ENCODE assay signal across 23 mouse cellular contexts in genomic region chr5:146631602-146632001, GRCm38 (mm10). TPM values are rescaled to one million over a fixed set of nuclear protein-coding genes. Genes with fewer than 3 reads are reported as not detected.
"Had no signal": no experiment of that assay in that cellular context is flagged by ENCODE, and none has a peak within 500 bp of the region (broad histone marks: within the 10 kb centered on the region; RNA-seq: fewer than 3 reads in every experiment).

No protein-coding gene starts in this region.

- H3K9me3 ChIP-seq: midbrain, embryonic 10.5 days; midbrain, embryonic 13.5 days; neural tube, embryonic 13.5 days; neural tube, embryonic 15.5 days had no signal

- H3K9ac ChIP-seq: lung, embryonic 14.5 days; midbrain, embryonic 13.5 days; neural tube, embryonic 13.5 days; neural tube, embryonic 15.5 days had no signal

- DNase-seq: lung, adult 18-20 months; lung, embryonic 14.5 days; lung, postnatal 10 days; lung, postnatal 4 days; right cerebral cortex, adult 18-20 months; right cerebral cortex, postnatal 25 days; right cerebral cortex, postnatal 4 days; spleen, adult 18-20 months; thymus, adult 18-20 months; thymus, postnatal 25 days; thymus, postnatal 4 days had no signal

- H3K4me2 ChIP-seq: lung, embryonic 14.5 days; midbrain, embryonic 13.5 days; neural tube, embryonic 13.5 days; neural tube, embryonic 15.5 days had no signal

- H3K36me3 ChIP-seq: midbrain, embryonic 10.5 days; midbrain, embryonic 13.5 days; neural tube, embryonic 13.5 days; neural tube, embryonic 15.5 days had no signal

- H3K27ac ChIP-seq: midbrain, embryonic 10.5 days; midbrain, embryonic 13.5 days; neural tube, embryonic 13.5 days; neural tube, embryonic 15.5 days had no signal

- H3K27me3 ChIP-seq: midbrain, embryonic 13.5 days; neural tube, embryonic 13.5 days; neural tube, embryonic 15.5 days had no signal

- H3K4me1 ChIP-seq: midbrain, embryonic 10.5 days; midbrain, embryonic 13.5 days; neural tube, embryonic 13.5 days; neural tube, embryonic 15.5 days had no signal

- ATAC-seq: midbrain, embryonic 13.5 days; midbrain, embryonic 16.5 days had no signal

- H3K4me3 ChIP-seq: midbrain, embryonic 10.5 days; midbrain, embryonic 13.5 days; myocyte; neural tube, embryonic 13.5 days; neural tube, embryonic 15.5 days had no signal

RNA-seq across cellular contexts. Expression of gene Gpr12, which starts 46.6 kb away (rescaled TPM):
- total RNA-seq: megakaryocyte, adult 5-6 weeks; megakaryocyte-erythroid progenitor cell, adult 5-6 weeks had no signal
- polyA plus RNA-seq: lung, embryonic 14.5 days; lung, embryonic 16.5 days; myocyte; small intestine, adult 2 months; stomach, embryonic 14.5 days; urinary bladder, adult 2 months had no signal
